Mouse (Mus musculus) spleen, adult 12 weeks (tissue): ENCODE measurements around the gene Rasgef1c.

Experiments used
- DNase-seq: peaks from one replicate; pipeline ENCODE4 v3.0.0; 2022; ENCODE audit warnings: low spot score

The Rasgef1c gene

DNA sequence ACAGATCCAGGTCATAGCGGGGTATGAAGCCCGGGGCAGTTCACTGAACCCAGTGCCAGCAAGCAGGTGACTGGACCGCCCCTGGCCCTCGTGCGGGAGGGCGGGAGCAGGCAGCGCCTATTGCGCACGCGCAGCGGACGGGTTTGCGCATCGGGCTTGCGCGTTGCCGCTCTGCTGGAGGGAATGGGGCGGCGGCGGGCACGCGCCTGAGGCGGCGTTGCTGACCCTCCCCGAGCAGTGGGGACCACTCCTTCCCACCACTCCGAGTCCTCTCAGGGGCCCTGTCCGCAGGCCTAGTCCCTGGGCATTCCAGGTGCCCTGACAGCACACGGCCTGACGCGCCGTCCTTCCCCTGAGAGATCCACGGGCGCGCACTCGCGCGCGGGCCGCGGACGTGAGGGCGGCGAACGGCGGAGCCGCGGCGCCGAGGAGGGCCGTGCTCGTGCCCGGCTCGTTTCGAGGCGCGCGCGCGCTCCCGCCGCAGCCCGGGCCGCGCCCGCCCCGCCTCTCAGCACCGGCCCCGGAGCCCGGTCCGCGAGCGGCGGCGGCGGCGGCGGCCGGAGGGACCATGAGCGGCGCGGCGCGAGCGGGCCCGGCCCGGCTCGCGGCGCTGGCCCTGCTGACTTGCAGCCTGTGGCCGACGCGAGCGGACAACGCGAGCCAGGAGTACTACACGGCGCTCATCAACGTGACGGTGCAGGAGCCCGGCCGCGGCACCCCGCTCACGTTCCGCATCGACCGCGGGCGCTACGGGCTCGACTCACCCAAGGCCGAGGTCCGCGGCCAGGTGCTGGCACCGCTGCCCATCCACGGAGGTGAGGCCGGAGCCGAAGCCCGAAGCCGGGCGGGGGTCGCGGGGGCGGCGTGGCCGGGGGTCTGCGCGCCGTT, 123.4 kb downstream of the Rasgef1c start, which contains the start of gene Rnf130:
Gene Rnf130, plus strand, starts transcription at position 514 of the 888 bp plus-strand sequence.
- peak; percentile 89 for DNase-seq

DNA sequence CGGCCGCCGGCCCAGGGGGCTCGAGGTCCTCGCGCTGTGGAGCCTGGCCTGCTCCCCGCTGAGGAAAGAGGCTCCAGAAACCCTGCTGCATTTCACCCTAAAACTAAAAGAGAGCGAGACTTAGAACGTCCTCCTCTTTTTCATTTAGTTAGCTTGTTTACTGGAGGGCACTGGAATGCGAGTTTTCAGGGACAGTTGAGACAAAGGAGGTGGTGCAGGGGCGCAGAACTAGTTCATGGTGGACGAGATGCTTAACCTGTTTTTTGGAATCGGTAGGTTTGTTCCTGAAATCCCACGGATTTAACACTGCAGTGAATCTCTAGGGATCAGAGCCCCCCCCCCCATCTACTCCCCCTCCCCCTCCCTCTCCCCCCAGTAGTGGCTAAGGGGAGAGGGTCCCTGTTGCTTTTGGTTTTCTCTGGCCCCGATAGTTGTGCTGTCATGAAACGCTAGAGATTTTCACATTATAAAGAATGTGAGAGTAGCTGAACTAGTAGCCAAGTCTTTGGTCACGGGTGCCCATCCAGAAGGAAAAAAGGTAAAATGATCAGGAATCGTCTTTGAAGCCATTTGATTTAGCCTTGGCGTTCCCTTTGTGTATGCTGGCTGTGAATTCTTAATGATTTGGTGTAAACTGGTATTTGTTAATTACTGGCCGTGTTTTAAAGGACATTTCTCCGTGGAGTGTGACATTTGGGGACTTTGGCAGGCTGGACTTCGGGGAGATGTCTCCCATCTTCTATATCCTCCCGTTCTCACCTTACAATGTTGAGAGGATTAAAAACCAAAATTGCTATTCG, 124.3 kb downstream of the Rasgef1c start:
- no peak for DNase-seq

DNA sequence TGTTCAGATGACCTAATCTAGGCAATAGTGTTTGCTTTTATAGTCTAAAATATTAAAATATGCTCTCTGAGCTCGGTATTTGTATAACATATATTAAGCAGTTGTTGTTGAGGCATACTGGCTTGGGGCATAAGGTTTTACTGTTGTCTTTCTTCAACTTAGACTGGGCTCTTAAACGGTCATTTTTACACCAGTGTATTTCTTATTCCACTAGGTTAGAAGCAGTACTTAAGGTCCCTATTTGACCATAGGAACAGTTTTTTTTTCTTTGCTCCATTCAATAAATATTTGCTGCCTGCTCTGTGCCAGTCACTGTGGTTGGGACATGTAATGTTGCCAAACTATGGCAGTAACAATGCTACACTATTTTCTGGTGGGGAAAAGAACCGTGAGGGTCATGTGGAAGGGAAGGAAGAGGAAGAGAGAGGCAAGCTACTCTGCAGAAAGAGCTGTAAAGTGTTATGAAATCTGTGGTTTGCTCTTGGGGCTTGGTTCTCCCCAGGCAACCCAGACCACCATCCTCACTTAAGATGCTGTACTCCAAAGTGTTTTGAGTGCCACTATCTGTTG, 125.0 kb downstream of the Rasgef1c start:
- no peak for DNase-seq

DNA sequence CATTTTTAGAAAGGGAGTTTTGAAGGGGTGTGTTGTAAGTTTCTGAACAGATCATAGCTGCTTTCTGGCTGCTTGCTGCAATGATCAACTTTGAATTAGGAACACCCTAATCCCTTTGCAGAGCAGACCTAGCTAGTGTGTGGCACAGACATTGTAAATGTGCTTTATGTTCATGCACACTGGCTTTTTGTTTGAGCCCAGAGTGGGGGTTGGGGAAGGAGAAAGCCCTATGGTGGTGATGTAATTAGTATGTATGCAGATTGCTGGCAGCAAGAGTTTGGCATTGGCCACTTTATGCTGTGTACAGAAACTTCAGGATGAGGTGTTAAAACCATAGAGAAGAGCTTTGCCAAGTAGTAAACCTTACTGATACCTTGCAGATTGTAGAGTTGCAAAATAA, 126.8 kb downstream of the Rasgef1c start:
- DNase-seq: no peak
